Mouse (Mus musculus) kidney, adult 2 months (tissue): ENCODE results near the gene Ggt5.

Source experiments
- CTCF ChIP-seq: fragments of 200-500 bp; conservative IDR thresholded peaks from 2 replicates; pipeline ENCODE4 v1.5.1; 2011; ENCODE audit warnings: low read depth, mild to moderate bottlenecking, control low read depth, low read length, moderate library complexity, mixed read lengths; ENCODE audit not compliant: insufficient read depth, insufficient read length
- POLR2A ChIP-seq: fragments of 200-500 bp; IDR thresholded peaks from one replicate; pipeline ENCODE4 v1.6.1; 2011; ENCODE audit warnings: low read depth, low read length, control low read depth

DNA sequence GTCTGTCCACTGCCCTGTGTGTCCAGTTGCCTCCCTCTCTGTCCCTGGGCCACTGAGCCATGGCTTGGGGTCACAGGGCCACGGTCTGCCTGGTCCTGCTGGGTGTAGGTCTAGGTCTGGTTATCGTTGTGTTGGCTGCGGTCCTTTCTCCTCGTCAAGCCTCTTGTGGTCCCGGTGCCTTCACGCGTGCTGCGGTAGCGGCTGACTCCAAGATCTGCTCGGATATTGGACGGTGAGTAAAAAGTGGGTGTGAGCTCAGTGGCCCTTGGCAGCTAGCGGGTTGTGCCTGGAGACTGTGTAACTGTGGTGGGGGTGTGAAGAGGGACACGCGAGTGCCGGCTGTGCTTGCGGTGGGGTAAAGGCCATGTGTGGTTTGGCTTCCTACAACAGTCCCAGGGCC is 511 bp downstream of the Ggt5 start:
- TF ChIP-seq POLR2A (no peak), CTCF (no peak)
